Mouse (Mus musculus) lung, adult 2 months (tissue): Measurements from ENCODE around the gene Wnt5a.

Experiments used
- CTCF ChIP-seq: fragments of 200-500 bp; IDR thresholded peaks from 2 replicates; pipeline ENCODE4 v1.5.1; 2011; ENCODE audit warnings: mild to moderate bottlenecking, low read length, control low read depth; ENCODE audit not compliant: insufficient read depth
- POLR2A ChIP-seq: fragments of 200-500 bp; IDR thresholded peaks from 2 replicates; pipeline ENCODE4 v1.6.1; 2011; ENCODE audit warnings: low read depth, mild to moderate bottlenecking, control low read depth, low read length, borderline replicate concordance; ENCODE audit errors: extremely low read depth

DNA sequence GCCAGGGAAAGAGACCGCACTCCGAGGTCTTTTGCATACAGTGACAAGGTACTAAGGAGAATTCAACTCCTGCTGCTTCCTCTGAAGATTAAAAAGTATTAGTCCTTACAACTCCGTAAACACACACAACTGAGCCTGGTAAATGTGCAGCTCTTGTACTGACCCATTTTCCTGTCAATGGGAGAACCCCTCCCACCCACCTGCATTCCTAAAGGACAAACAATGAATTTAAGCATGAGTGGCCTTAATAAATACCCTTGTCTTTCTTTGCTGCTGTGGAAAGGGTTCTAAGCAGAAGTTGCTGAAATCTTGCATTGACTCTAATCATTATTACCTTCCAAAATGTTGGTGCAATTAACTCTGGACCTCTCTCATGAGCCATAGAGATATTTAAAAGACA, 27.8 kb upstream of the Wnt5a start:
- no peak for TF ChIP-seq CTCF
- no peak for TF ChIP-seq POLR2A
